Mouse (Mus musculus) myocyte (in vitro differentiated cells): ENCODE results near the gene Slc35e2. TPM values are rescaled to one million over a fixed set of nuclear protein-coding genes. Genes with fewer than 3 reads are reported as not detected.

ENCODE experiments used
- H3K27me3 ChIP-seq: one replicate; pipeline ENCODE4 v1.6.1; 2011; ENCODE audit not compliant: control insufficient read depth, insufficient read depth, insufficient read length
- H3K36me3 ChIP-seq: one replicate; pipeline ENCODE4 v1.6.1; 2011; ENCODE audit not compliant: control insufficient read depth, insufficient read depth
- H3K4me2 ChIP-seq: one replicate; pipeline ENCODE4 v1.6.1; 2011; ENCODE audit warnings: low read depth, control low read depth
- H3K4me3 ChIP-seq: one replicate; pipeline ENCODE4 v1.5.1; 2011; ENCODE audit warnings: mild to moderate bottlenecking, control low read depth, moderate library complexity
- H3K79me2 ChIP-seq: one replicate; pipeline ENCODE4 v1.6.1; 2011; ENCODE audit not compliant: control insufficient read depth, insufficient read depth
- H3ac ChIP-seq: one replicate; pipeline ENCODE4 v1.6.1; 2011; ENCODE audit not compliant: control insufficient read depth, insufficient read length
- CEBPB ChIP-seq: IDR thresholded peaks from 2 replicates; pipeline ENCODE4 v1.6.1; 2011; ENCODE audit warnings: mild to moderate bottlenecking, moderate library complexity; ENCODE audit not compliant: poor library complexity, insufficient read depth, severe bottlenecking
- E2F4 ChIP-seq: IDR thresholded peaks from one replicate; pipeline ENCODE4 v1.6.1; 2011; ENCODE audit warnings: mild to moderate bottlenecking, control low read depth, moderate library complexity; ENCODE audit not compliant: insufficient read depth
- MAX ChIP-seq: IDR thresholded peaks from one replicate; pipeline ENCODE4 v1.6.1; 2011; ENCODE audit warnings: low read depth, mild to moderate bottlenecking, control low read depth
- MYOD1 ChIP-seq, 3 experiments: IDR thresholded peaks; one replicate each; pipeline ENCODE4 v1.6.1; 2011; ENCODE audit warnings: control low read depth in 2 of 3, low read depth in 2 of 3, mild to moderate bottlenecking in 2 of 3, moderate library complexity in 1 of 3; ENCODE audit not compliant: insufficient read length in 2 of 3, control insufficient read depth in 1 of 3
- MYOG ChIP-seq, 3 experiments: IDR thresholded peaks; one replicate each; pipeline ENCODE4 v1.6.1; 2011; ENCODE audit warnings: control low read depth in 2 of 3, low read depth in 2 of 3, mild to moderate bottlenecking in 2 of 3; ENCODE audit not compliant: insufficient read length in 2 of 3, control insufficient read depth in 1 of 3, insufficient read depth in 1 of 3
- POLR2A ChIP-seq: IDR thresholded peaks from one replicate; pipeline ENCODE4 v1.6.1; 2011; ENCODE audit warnings: low read depth, mild to moderate bottlenecking, control low read depth, moderate library complexity; ENCODE audit not compliant: insufficient read length
- POLR2AphosphoS2 ChIP-seq: IDR thresholded peaks from one replicate; pipeline ENCODE4 v1.6.1; 2011; ENCODE audit warnings: low read depth, control low read depth; ENCODE audit not compliant: insufficient read length
- REST ChIP-seq: IDR thresholded peaks from one replicate; pipeline ENCODE4 v1.6.1; 2011; ENCODE audit warnings: mild to moderate bottlenecking, control low read depth, moderate library complexity; ENCODE audit not compliant: insufficient read depth, insufficient read length
- SRF ChIP-seq: IDR thresholded peaks from one replicate; pipeline ENCODE4 v1.6.1; 2011; ENCODE audit warnings: low read depth; ENCODE audit not compliant: control insufficient read depth, insufficient read length
- TCF12 ChIP-seq: IDR thresholded peaks from one replicate; pipeline ENCODE4 v1.6.1; 2011; ENCODE audit warnings: mild to moderate bottlenecking, control low read depth; ENCODE audit not compliant: poor library complexity, insufficient read depth, severe bottlenecking
- TCF3 ChIP-seq: IDR thresholded peaks from one replicate; pipeline ENCODE4 v1.6.1; 2011; ENCODE audit warnings: low read depth, control low read depth; ENCODE audit not compliant: insufficient read length
- USF1 ChIP-seq: IDR thresholded peaks from one replicate; pipeline ENCODE4 v1.6.1; 2011; ENCODE audit warnings: low read depth, mild to moderate bottlenecking, control low read depth, moderate library complexity
- polyA plus RNA-seq: library from polyadenylated mRNA; unstranded; fragments of >200 nt; fragmentation: generic; extraction: Trizol; gene quantifications from one replicate; pipeline ENCODE4 v1.2.1, GENCODE M21; 2012; ENCODE audit warnings: missing spikeins

Slc35e2 gene
- polyA plus RNA-seq, 1 experiment, result 3.7 TPM

- Histone ChIP-seq H3K4me2 (peak overlapping the region; percentile 92), H3ac (peak overlapping the region; percentile 23), H3K36me3 (peaks cover 14% of the 10 kb centered on the region), H3K4me3 (peak overlapping the region; percentile 81), H3K79me2 (peaks cover 54% of the 10 kb centered on the region), H3K27me3 (no peaks in the 10 kb centered on the region)
- no peak for TF ChIP-seq E2F4
- no peak for TF ChIP-seq SRF
- TF ChIP-seq CEBPB, result no peak
- no peak for TF ChIP-seq USF1
- TF ChIP-seq MAX, result no peak
- TF ChIP-seq TCF12, result no peak
- no peak for TF ChIP-seq TCF3
Observed at GRCm38 (mm10) chr4:155564315-155565069, 36.7 kb upstream of the Slc35e2 start.

DNA sequence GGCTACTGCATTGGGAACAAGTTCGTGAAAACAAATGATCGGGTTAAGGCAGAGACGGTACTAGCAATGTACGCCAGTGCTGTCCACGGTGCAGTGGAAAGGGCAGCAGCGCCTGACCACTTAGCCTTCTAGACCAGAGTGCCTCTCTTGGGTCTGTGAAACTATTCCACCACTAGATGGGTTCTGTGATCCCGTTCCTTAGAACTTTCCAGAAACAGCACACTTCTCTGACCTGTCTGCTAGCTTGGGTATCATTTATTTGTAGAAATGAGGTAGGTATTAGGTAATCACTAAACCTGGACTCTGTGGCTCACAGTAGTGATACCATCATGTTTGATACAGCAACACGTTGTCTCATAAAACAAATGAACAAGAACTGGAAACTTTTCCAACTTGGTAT lies 34.7 kb upstream of the Slc35e2 start:
- H3K79me2 ChIP-seq, result peaks cover 75% of the 10 kb centered on the region
- H3K36me3 ChIP-seq, result no peaks in the 10 kb centered on the region
- no peaks in the 10 kb centered on the region for H3K27me3 ChIP-seq
- no peak overlapping the region for H3K4me3 ChIP-seq
- H3K4me2 ChIP-seq, result no peak overlapping the region
- H3ac ChIP-seq, result no peak overlapping the region
- TF ChIP-seq TCF3, result no peak
- TF ChIP-seq SRF, result no peak
- no peak for TF ChIP-seq USF1
- no peak for TF ChIP-seq REST
- no peak for TF ChIP-seq MYOD1 (IDR thresholded peaks at IDR 0.05; ENCODE audit: control insufficient read depth in 1 of 3, insufficient read length in 2 of 3, low read depth in 2 of 3)
- TF ChIP-seq POLR2A, result no peak
- TF ChIP-seq POLR2AphosphoS2, result no peak
- TF ChIP-seq MAX, result no peak
- TF ChIP-seq CEBPB, result no peak
- no peak for TF ChIP-seq MYOG (IDR thresholded peaks at IDR 0.05; ENCODE audit: control insufficient read depth in 1 of 3, insufficient read depth in 1 of 3, insufficient read length in 2 of 3, low read depth in 2 of 3)
- no peak for TF ChIP-seq E2F4
- TF ChIP-seq TCF12, result no peak

DNA sequence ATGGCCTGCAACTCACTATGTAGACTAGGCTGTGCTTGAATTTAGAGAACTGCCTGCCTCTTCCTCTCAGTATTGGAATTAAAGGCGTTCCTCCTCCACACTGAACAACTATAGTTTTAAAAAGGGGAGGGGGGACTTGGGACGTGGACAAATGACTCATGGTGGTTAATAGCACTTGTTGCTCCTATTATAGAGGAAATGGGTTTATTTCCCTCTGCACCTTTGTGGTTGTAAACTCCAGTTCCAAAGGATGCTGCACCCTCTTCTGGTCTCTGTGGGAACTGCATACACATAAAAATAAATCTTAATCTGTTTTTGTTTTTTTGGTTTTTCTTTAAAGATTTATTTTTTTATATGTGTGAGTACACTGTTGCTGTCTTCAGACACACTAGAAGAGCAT lies 33.0 kb upstream of the Slc35e2 start:
- H3K79me2 ChIP-seq, result peaks cover 91% of the 10 kb centered on the region
- no peaks in the 10 kb centered on the region for H3K36me3 ChIP-seq
- TF ChIP-seq POLR2AphosphoS2, result no peak
- TF ChIP-seq TCF3, result no peak
- TF ChIP-seq MYOD1 (IDR thresholded peaks at IDR 0.05; ENCODE audit: control insufficient read depth in 1 of 3, insufficient read length in 2 of 3, low read depth in 2 of 3), result no peak
- no peak for TF ChIP-seq MYOG (IDR thresholded peaks at IDR 0.05; ENCODE audit: control insufficient read depth in 1 of 3, insufficient read depth in 1 of 3, insufficient read length in 2 of 3, low read depth in 2 of 3)
- TF ChIP-seq TCF12, result no peak
- no peak for TF ChIP-seq USF1
- no peak for TF ChIP-seq E2F4
- no peak for TF ChIP-seq POLR2A
- no peak for TF ChIP-seq MAX
- TF ChIP-seq SRF, result no peak
- TF ChIP-seq CEBPB, result no peak
- TF ChIP-seq REST, result no peak
- H3K4me2 ChIP-seq, result no peak overlapping the region
- H3K4me3 ChIP-seq, result no peak overlapping the region
- H3K27me3 ChIP-seq, result no peaks in the 10 kb centered on the region
- no peak overlapping the region for H3ac ChIP-seq

GRCm38 (mm10) chr4:155568632-155569370 lies 32.4 kb upstream of the Slc35e2 start:
- H3K36me3 ChIP-seq, result no peaks in the 10 kb centered on the region
- no peak overlapping the region for H3K4me3 ChIP-seq
- no peak overlapping the region for H3K4me2 ChIP-seq
- peaks cover 98% of the 10 kb centered on the region for H3K79me2 ChIP-seq
- no peak overlapping the region for H3ac ChIP-seq
- no peak for TF ChIP-seq CEBPB
- no peak for TF ChIP-seq TCF3
- no peak for TF ChIP-seq MYOG (IDR thresholded peaks at IDR 0.05; ENCODE audit: control insufficient read depth in 1 of 3, insufficient read depth in 1 of 3, insufficient read length in 2 of 3, low read depth in 2 of 3)
- TF ChIP-seq POLR2AphosphoS2, result no peak
- no peak for TF ChIP-seq REST
- no peak for TF ChIP-seq MYOD1 (IDR thresholded peaks at IDR 0.05; ENCODE audit: control insufficient read depth in 1 of 3, insufficient read length in 2 of 3, low read depth in 2 of 3)
- TF ChIP-seq E2F4, result no peak
- TF ChIP-seq USF1, result no peak
- no peaks in the 10 kb centered on the region for H3K27me3 ChIP-seq
